Mouse (Mus musculus) hindlimb bud, embryonic 11.5 days (tissue): ENCODE data around the gene Hoxb3.

Experiments
- DNase-seq: peaks from one replicate; pipeline ENCODE4 v3.0.0-alpha.2; 2012; ENCODE audit warnings: low read depth, low spot score; ENCODE audit errors: extremely low spot score

The Hoxb3 gene

GRCm38 (mm10) chr11:96317608-96318367 is 5.3 kb upstream of the Hoxb3 start, which contains the start of gene Hoxb4:
Gene Hoxb4 (plus strand): TSS chr11:96318267.
- DNase-seq, result no peak

GRCm38 (mm10) chr11:96318368-96319070 is 4.6 kb upstream of the Hoxb3 start:
- DNase-seq, result no peak

GRCm38 (mm10) chr11:96319071-96319902 is 3.8 kb upstream of the Hoxb3 start:
- no peak for DNase-seq

GRCm38 (mm10) chr11:96319910-96320309 is 3.2 kb upstream of the Hoxb3 start:
- DNase-seq, result no peak

- no peak for DNase-seq
Measured at GRCm38 (mm10) chr11:96320688-96321087, 2.4 kb upstream of the Hoxb3 start.

GRCm38 (mm10) chr11:96321846-96322245 is 1.3 kb upstream of the Hoxb3 start:
- DNase-seq, result no peak

GRCm38 (mm10) chr11:96322738-96323137 is 388 bp upstream of the Hoxb3 start:
- DNase-seq, result no peak

- no peak for DNase-seq
Measured at GRCm38 (mm10) chr11:96324125-96324524, 999 bp downstream of the Hoxb3 start.

GRCm38 (mm10) chr11:96324965-96325364 is 1.8 kb downstream of the Hoxb3 start:
- no peak for DNase-seq

- DNase-seq, result no peak
Measured at GRCm38 (mm10) chr11:96325747-96326212, 2.7 kb downstream of the Hoxb3 start.

- no peak for DNase-seq
Measured at GRCm38 (mm10) chr11:96326705-96327104, 3.6 kb downstream of the Hoxb3 start.

GRCm38 (mm10) chr11:96327122-96327521 is 4.0 kb downstream of the Hoxb3 start:
- DNase-seq, result no peak

- DNase-seq, result no peak
Measured at GRCm38 (mm10) chr11:96327750-96328149, 4.6 kb downstream of the Hoxb3 start.

GRCm38 (mm10) chr11:96328605-96329004 is 5.5 kb downstream of the Hoxb3 start:
- DNase-seq, result no peak

- DNase-seq, result no peak
Measured at GRCm38 (mm10) chr11:96332105-96332504, 9.0 kb downstream of the Hoxb3 start.

- DNase-seq, result no peak
Measured at GRCm38 (mm10) chr11:96332618-96333032, 9.5 kb downstream of the Hoxb3 start.

- DNase-seq, result no peak
Measured at GRCm38 (mm10) chr11:96333241-96334001, 10.3 kb downstream of the Hoxb3 start.

- DNase-seq, result no peak
Measured at GRCm38 (mm10) chr11:96334002-96334364, 10.9 kb downstream of the Hoxb3 start.

GRCm38 (mm10) chr11:96334998-96335397 is 11.9 kb downstream of the Hoxb3 start:
- no peak for DNase-seq

GRCm38 (mm10) chr11:96336597-96336996 is 13.5 kb downstream of the Hoxb3 start:
- DNase-seq, result no peak

GRCm38 (mm10) chr11:96337026-96337425 is 13.9 kb downstream of the Hoxb3 start:
- DNase-seq, result no peak
